Mouse (Mus musculus): ENCODE measurements around the gene Apol7a. TPM values are rescaled to one million over a fixed set of nuclear protein-coding genes. Genes with fewer than 3 reads are reported as not detected.

Apol7a gene
- total RNA-seq, 2 experiments from 2014 or later: 3.8 to 5.1 TPM

GRCm38 (mm10) chr15:77344127-77345125 is 54.5 kb downstream of the Apol7a start:
- peak; percentile 16 for DNase-seq

GRCm38 (mm10) chr15:77343527-77344091 is 55.3 kb downstream of the Apol7a start:
- peak; percentile 89 for DNase-seq

GRCm38 (mm10) chr15:77342962-77343526 is 55.9 kb downstream of the Apol7a start:
- DNase-seq: no peak

DNA sequence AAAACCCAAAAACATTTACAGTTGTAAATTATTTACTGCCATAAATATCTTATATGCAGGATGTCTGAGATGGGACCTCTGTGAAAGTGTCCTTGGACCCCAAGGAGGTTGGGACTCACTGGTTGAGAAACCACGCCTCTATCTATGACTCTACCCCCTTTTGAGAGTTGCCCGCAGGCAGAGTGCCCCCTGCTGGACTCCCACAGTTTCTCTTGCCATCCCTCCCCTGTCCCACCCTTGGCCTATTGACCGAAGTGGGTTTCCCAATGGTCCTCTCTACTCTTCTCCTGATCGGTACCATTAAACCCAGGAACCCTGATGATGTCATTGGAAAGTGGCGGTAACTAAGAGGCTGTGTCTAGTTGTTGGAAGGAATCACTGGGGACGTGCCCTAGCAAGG is 56.9 kb downstream of the Apol7a start:
- DNase-seq: no peak

DNA sequence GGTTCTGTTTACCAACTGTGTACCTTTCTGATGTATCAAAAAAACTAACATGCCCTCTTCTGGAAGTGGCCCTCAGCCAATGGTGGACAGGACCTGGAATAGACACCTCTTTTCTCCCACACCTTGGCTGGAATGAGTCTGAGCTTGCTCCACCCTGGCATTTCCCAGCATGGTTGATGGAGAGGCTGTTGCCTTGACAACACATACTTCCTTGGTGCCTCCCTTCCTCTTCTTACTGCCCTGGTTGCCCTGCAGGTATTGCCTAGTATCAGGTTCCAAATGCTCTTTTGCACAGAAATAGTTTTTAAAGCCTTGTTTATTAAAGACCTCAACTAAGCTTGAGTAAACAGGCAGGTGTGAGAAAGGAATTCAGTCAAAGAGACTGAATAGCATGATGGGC is 58.3 kb downstream of the Apol7a start:
- no peak for DNase-seq

GRCm38 (mm10) chr15:77338924-77339429 is 59.9 kb downstream of the Apol7a start:
- no peak for DNase-seq

GRCm38 (mm10) chr15:77338451-77338850 is 60.5 kb downstream of the Apol7a start:
- DNase-seq: no peak

Other genes starting within 250 kb of the Apol7a start
- 10 to 100 TPM; 64.8 to 89.9 TPM for gene Rbfox2, start 92.1 kb downstream of the Apol7a start, total RNA-seq (2021)
- gene Apol9a, start 12.0 kb upstream of the Apol7a start, total RNA-seq (2021): under 1 TPM; 0.30 to 0.58 TPM
- gene Apol7b, start 48.4 kb upstream of the Apol7a start, total RNA-seq (2021): not detected
- under 1 TPM in 1 of 2 experiments, not detected in 1; 0.09 TPM for gene Apol10a, start 77.9 kb upstream of the Apol7a start, total RNA-seq (2021)
- gene Apol11a, start 109.2 kb upstream of the Apol7a start, total RNA-seq (2021): not detected
- gene Apol7c, start 134.2 kb upstream of the Apol7a start, total RNA-seq (2021): under 1 TPM; 0.30 to 0.33 TPM
- gene 1700025B11Rik, start 162.8 kb upstream of the Apol7a start, total RNA-seq (2021): not detected
- gene Apol10b, start 197.0 kb upstream of the Apol7a start, total RNA-seq (2021): under 1 TPM in 1 of 2 experiments, not detected in 1; 0.18 TPM
- gene Gm36245, start 200.1 kb upstream of the Apol7a start, total RNA-seq (2021): not detected
- gene Apol11b, start 244.2 kb upstream of the Apol7a start, total RNA-seq (2021): under 1 TPM; 0.39 to 0.61 TPM

All from adrenal gland, postnatal 10 days (tissue).